In genomic region chr11:109665424-109665823, GRCm38 (mm10) we compare ENCODE assay signal across 15 mouse cellular contexts. TPM values are rescaled to one million over a fixed set of nuclear protein-coding genes. Genes with fewer than 3 reads are reported as not detected.
"Had no signal": no experiment of that assay in that cellular context is flagged by ENCODE, and none has a peak within 500 bp of the region (broad histone marks: within the 10 kb centered on the region; RNA-seq: fewer than 3 reads in every experiment).

No protein-coding gene starts in this region.

- H3K4me2 ChIP-seq: lung, embryonic 14.5 days; midbrain, embryonic 12.5 days; neural tube, embryonic 12.5 days; stomach, embryonic 15.5 days had no signal

- H3K27me3 ChIP-seq: midbrain, embryonic 12.5 days; neural tube, embryonic 12.5 days; stomach, embryonic 15.5 days had no signal

- H3K4me3 ChIP-seq: midbrain, embryonic 12.5 days; neural tube, embryonic 12.5 days; stomach, embryonic 15.5 days had no signal

- H3K27ac ChIP-seq: midbrain, embryonic 12.5 days; neural tube, embryonic 12.5 days; stomach, embryonic 15.5 days; stomach, postnatal 0 days had no signal

- ATAC-seq: midbrain, embryonic 16.5 days had no signal

- DNase-seq: lung, adult 18-20 months; lung, embryonic 14.5 days; lung, postnatal 10 days; lung, postnatal 4 days; midbrain, embryonic 14.5 days; right cerebral cortex, postnatal 14 days; thymus, adult 2 months; thymus, postnatal 25 days; thymus, postnatal 4 days had no signal

- H3K9me3 ChIP-seq: midbrain, embryonic 12.5 days; neural tube, embryonic 12.5 days; stomach, embryonic 15.5 days had no signal

- H3K9ac ChIP-seq: lung, embryonic 14.5 days; midbrain, embryonic 12.5 days; neural tube, embryonic 12.5 days; stomach, embryonic 15.5 days had no signal

- H3K4me1 ChIP-seq: midbrain, embryonic 12.5 days; neural tube, embryonic 12.5 days had no signal

RNA-seq across cellular contexts. Expression of gene Fam20a, which starts 56.7 kb away (rescaled TPM):
- total RNA-seq: neutrophil, adult 5-6 weeks had no signal
